Mouse (Mus musculus) cortical plate, adult 2 months (tissue): ENCODE measurements around the gene Nthl1.

Experiments used
- CTCF ChIP-seq: fragments of 200-500 bp; IDR thresholded peaks from 2 replicates; pipeline ENCODE4 v1.5.1; 2011; ENCODE audit warnings: mild to moderate bottlenecking, control low read depth, low read length; ENCODE audit not compliant: insufficient read depth; ENCODE audit errors: extremely low read depth
- POLR2A ChIP-seq: fragments of 200-500 bp; IDR thresholded peaks from 2 replicates; pipeline ENCODE4 v1.6.1; 2011; ENCODE audit warnings: mild to moderate bottlenecking, low read length, control low read depth; ENCODE audit not compliant: insufficient read depth; ENCODE audit errors: extremely low read depth

DNA sequence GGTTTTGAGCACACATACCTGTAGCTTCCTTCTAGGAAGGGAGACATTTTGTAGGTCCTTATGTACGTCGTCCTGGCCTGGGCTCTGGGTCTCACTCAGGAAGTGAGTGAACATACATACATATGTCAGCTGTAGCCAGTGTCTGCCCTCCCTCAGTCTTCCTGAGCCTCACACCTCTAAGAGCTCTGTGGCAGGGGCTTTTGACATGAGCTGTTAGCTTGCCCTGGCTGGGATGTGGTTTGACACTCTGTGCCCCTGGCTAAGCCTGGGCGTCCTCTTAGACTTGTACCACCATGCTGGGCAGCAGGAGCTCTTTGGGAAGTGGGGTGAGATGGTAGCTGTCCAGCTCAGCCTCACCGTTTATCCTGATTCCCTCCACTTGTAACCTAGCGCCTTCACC is 38.9 kb downstream of the Nthl1 start:
- TF ChIP-seq CTCF (no peak), POLR2A (no peak)
